Mouse (Mus musculus): ENCODE measurements around the gene Plcb3.

DNA sequence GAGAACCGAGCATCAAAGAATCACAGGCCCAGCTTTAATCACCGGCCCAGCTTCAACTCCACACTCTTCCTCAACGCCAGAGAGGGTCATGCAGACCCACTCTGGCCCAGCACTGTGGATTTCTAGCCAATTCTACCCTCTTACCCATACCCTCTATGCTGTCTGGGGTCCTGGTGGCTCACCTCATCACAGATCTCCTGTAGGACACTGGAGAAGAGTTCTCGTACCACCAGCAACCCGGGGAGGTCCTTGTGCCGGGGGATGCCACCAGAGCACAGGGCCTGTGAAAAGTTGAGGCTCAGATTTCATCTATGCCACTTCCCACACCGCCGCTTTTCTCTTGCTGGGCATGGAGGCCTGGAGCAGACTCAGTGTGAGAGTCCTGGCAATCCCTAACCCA is 18.2 kb upstream of the Plcb3 start:
- no peak for TF ChIP-seq CTCF (IDR thresholded peaks at IDR 0.05; ENCODE audit: control insufficient read depth, insufficient read depth, low read length)
- TF ChIP-seq POLR2A (IDR thresholded peaks at IDR 0.05; ENCODE audit: borderline replicate concordance, control insufficient read depth, low read depth, low read length), result no peak

All from bone marrow, adult 2 months (tissue).